Mouse (Mus musculus): Measurements from ENCODE around the gene Ift88.

- TF ChIP-seq CTCF (IDR thresholded peaks at IDR 0.05; ENCODE audit: insufficient read depth, low read length) (no peak), POLR2A (IDR thresholded peaks at IDR 0.05; ENCODE audit: borderline replicate concordance, extremely low read depth, low read depth, low read length) (no peak)
Measured at GRCm38 (mm10) chr14:57547062-57547461, 123.2 kb downstream of the Ift88 start.
